Mouse (Mus musculus) MEL (cell line): ENCODE measurements at regions not wholly inside any gene's neighbourhood (a gene's known extent, or its start where the extent isn't known, plus 50 kb on each side); places are given as distances from the start of the nearest gene placed in this dataset.

Experiments
- DNase-seq: peaks from one replicate; pipeline ENCODE4 v3.0.0; 2011; ENCODE audit warnings: low read depth, low spot score
- H3K27ac ChIP-seq: 2 replicates; pipeline ENCODE4 v1.5.1; 2012; ENCODE audit warnings: low read depth, mild to moderate bottlenecking, control low read depth, low read length, moderate library complexity; ENCODE audit not compliant: control insufficient read depth
- H3K27me3 ChIP-seq, 2 experiments: fragments of 150-350 bp in 1 of 2; sonication (generic) in 1 of 2; 2 replicates each; pipeline ENCODE4 v1.6.1; 2012; ENCODE audit warnings: low read length in 2 of 2, mild to moderate bottlenecking in 2 of 2, improper control_type of control experiment in 1 of 2, moderate library complexity in 1 of 2; ENCODE audit not compliant: insufficient read depth in 2 of 2, control insufficient read depth in 1 of 2
- H3K36me3 ChIP-seq, 2 experiments: 2 replicates each; pipeline ENCODE4 v1.6.1; 2012 to 2014; ENCODE audit warnings: low read length in 2 of 2, improper control_type of control experiment in 1 of 2, inconsistent platforms in 1 of 2, mild to moderate bottlenecking in 1 of 2; ENCODE audit not compliant: insufficient read depth in 2 of 2, control insufficient read depth in 1 of 2
- H3K4me1 ChIP-seq, 2 experiments: fragments of 150-350 bp in 1 of 2; sonication (generic) in 1 of 2; 2 replicates each; pipeline ENCODE4 v1.6.1; 2012; ENCODE audit warnings: low read length in 2 of 2, improper control_type of control experiment in 1 of 2, mild to moderate bottlenecking in 1 of 2; ENCODE audit not compliant: insufficient read depth in 2 of 2, control insufficient read depth in 1 of 2
- H3K4me3 ChIP-seq, 2 experiments: fragments of 150-350 bp in 1 of 2; sonication (generic) in 1 of 2; 2 replicates each; pipeline ENCODE4 v1.5.1; 2012; ENCODE audit warnings: low read depth in 2 of 2, low read length in 2 of 2, mild to moderate bottlenecking in 2 of 2, moderate library complexity in 2 of 2, control low read depth in 1 of 2, improper control_type of control experiment in 1 of 2; ENCODE audit not compliant: control insufficient read depth in 1 of 2, insufficient read depth in 1 of 2
- H3K79me2 ChIP-seq: 2 replicates; pipeline ENCODE4 v1.6.1; 2012; ENCODE audit warnings: mild to moderate bottlenecking, low read length, moderate library complexity; ENCODE audit not compliant: control insufficient read depth, poor library complexity, insufficient read depth
- H3K9ac ChIP-seq: 2 replicates; pipeline ENCODE4 v1.6.1; 2012; ENCODE audit warnings: low read depth, mild to moderate bottlenecking, control low read depth, low read length, moderate library complexity; ENCODE audit not compliant: control insufficient read depth, poor library complexity, severe bottlenecking
- H3K9me3 ChIP-seq: fragments of 150-350 bp; sonication (generic); replicated peaks from 2 replicates; pipeline ENCODE4 v1.6.1; 2012; ENCODE audit warnings: mild to moderate bottlenecking, low read length, improper control_type of control experiment, moderate library complexity; ENCODE audit not compliant: insufficient read depth
- BHLHE40 ChIP-seq: IDR thresholded peaks from 2 replicates; pipeline ENCODE4 v1.6.1; 2012; ENCODE audit warnings: low read depth, mild to moderate bottlenecking, inconsistent platforms, low read length, improper control_type of control experiment, borderline replicate concordance
- CHD1 ChIP-seq: IDR thresholded peaks from 2 replicates; pipeline ENCODE4 v1.6.1; 2012; ENCODE audit warnings: low read depth, mild to moderate bottlenecking, inconsistent platforms, low read length, improper control_type of control experiment
- E2F4 ChIP-seq: IDR thresholded peaks from 2 replicates; pipeline ENCODE4 v1.6.1; 2011; ENCODE audit warnings: low read depth, low read length, improper control_type of control experiment, borderline replicate concordance
- ELF1 ChIP-seq: IDR thresholded peaks from 2 replicates; pipeline ENCODE4 v1.6.1; 2014; ENCODE audit warnings: low read depth, mild to moderate bottlenecking, inconsistent platforms, low read length, improper control_type of control experiment, moderate library complexity
- ETS1 ChIP-seq: IDR thresholded peaks from 2 replicates; pipeline ENCODE4 v1.6.1; 2012; ENCODE audit warnings: low read depth, mild to moderate bottlenecking, inconsistent platforms, low read length, improper control_type of control experiment, moderate library complexity
- GATA1 ChIP-seq: IDR thresholded peaks from 2 replicates; pipeline ENCODE4 v1.6.1; 2011; ENCODE audit warnings: low read depth, low read length, improper control_type of control experiment
- HCFC1 ChIP-seq: IDR thresholded peaks from 2 replicates; pipeline ENCODE4 v1.6.1; 2012; ENCODE audit warnings: low read depth, mild to moderate bottlenecking, inconsistent platforms, low read length, improper control_type of control experiment, moderate library complexity
- MAFK ChIP-seq: IDR thresholded peaks from 2 replicates; pipeline ENCODE4 v1.6.1; 2011; ENCODE audit warnings: low read depth, mild to moderate bottlenecking, low read length, improper control_type of control experiment, borderline replicate concordance
- MXI1 ChIP-seq: IDR thresholded peaks from 2 replicates; pipeline ENCODE4 v1.6.1; 2011; ENCODE audit warnings: mild to moderate bottlenecking, low read depth, low read length, improper control_type of control experiment
- POLR2AphosphoS5 ChIP-seq: IDR thresholded peaks from 2 replicates; pipeline ENCODE4 v1.6.1; 2012; ENCODE audit warnings: low read depth, borderline replicate concordance, mild to moderate bottlenecking, inconsistent platforms, low read length, moderate library complexity, mixed read lengths
- RCOR1 ChIP-seq: IDR thresholded peaks from 2 replicates; pipeline ENCODE4 v1.6.1; 2012; ENCODE audit warnings: low read depth, mild to moderate bottlenecking, inconsistent platforms, low read length, improper control_type of control experiment
- SIN3A ChIP-seq: IDR thresholded peaks from 2 replicates; pipeline ENCODE4 v1.6.1; 2012; ENCODE audit warnings: low read length, improper control_type of control experiment, inconsistent platforms
- USF1 ChIP-seq: IDR thresholded peaks from 2 replicates; pipeline ENCODE4 v1.6.1; 2014; ENCODE audit warnings: low read depth, mild to moderate bottlenecking, inconsistent platforms, low read length, improper control_type of control experiment, moderate library complexity
- ZC3H11A ChIP-seq: IDR thresholded peaks from 2 replicates; pipeline ENCODE4 v1.6.1; 2012; ENCODE audit warnings: low read depth, mild to moderate bottlenecking, inconsistent platforms, low read length, improper control_type of control experiment
- ZNF384 ChIP-seq: IDR thresholded peaks from 2 replicates; pipeline ENCODE4 v1.6.1; 2012; ENCODE audit warnings: low read depth, mild to moderate bottlenecking, inconsistent platforms, low read length, improper control_type of control experiment

DNA sequence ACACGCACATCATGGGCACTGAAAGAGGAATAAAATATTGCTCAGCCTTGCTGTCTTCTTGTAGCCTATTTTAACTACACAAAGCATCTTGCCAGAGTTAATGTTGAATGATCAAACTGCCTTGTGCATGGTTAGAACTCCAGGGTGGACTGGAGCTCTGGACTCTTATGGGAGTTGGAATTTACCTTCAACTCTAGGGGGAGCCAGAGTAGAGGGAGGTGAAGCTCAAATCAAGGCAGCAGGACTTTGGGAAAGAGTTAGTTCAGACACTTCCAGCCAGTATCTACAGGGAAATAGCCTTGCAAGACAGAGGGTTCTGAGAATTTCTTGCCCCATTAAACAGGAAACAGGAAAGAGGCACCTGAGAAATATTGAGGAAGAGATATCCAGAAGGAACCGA is 505.3 kb downstream of the Fat4 start:
- TF ChIP-seq ETS1 (no peak), USF1 (no peak), ELF1 (no peak), MAFK (no peak), SIN3A (no peak), ZC3H11A (no peak)
- Histone ChIP-seq H3K9ac (no peak overlapping the region), H3K36me3 (no peaks in the 10 kb centered on the region), H3K79me2 (no peaks in the 10 kb centered on the region), H3K4me3 (no peak overlapping the region), H3K9me3 (no peaks in the 10 kb centered on the region), H3K4me1 (no peaks in the 10 kb centered on the region), H3K27ac (no peak overlapping the region), H3K27me3 (no peaks in the 10 kb centered on the region)
- no peak for DNase-seq

DNA sequence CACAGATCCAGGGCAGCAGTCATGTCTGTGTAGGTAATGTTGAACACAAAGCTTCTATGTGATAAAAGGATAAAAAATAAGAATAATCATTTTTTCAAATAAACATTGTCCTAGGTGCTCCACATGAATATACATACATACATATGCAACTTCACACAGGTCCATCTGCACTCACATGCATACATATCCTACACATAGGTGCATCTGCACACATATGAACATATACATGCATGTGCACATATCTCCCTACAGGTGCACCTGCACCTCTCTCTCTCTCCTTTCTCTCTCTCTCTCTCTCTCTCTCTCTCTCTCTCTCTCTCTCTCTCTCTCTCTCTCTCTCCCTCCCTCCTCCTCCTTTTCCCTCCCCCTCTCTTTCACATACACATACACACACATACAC is 509.9 kb downstream of the Fat4 start:
- Histone ChIP-seq H3K4me3 (no peak overlapping the region), H3K27ac (no peak overlapping the region), H3K4me1 (no peaks in the 10 kb centered on the region), H3K9me3 (no peaks in the 10 kb centered on the region), H3K79me2 (no peaks in the 10 kb centered on the region), H3K27me3 (no peaks in the 10 kb centered on the region), H3K36me3 (no peaks in the 10 kb centered on the region), H3K9ac (no peak overlapping the region)
- TF ChIP-seq BHLHE40 (no peak), MXI1 (no peak), RCOR1 (no peak), E2F4 (no peak), ETS1 (no peak)
- DNase-seq: no peak

DNA sequence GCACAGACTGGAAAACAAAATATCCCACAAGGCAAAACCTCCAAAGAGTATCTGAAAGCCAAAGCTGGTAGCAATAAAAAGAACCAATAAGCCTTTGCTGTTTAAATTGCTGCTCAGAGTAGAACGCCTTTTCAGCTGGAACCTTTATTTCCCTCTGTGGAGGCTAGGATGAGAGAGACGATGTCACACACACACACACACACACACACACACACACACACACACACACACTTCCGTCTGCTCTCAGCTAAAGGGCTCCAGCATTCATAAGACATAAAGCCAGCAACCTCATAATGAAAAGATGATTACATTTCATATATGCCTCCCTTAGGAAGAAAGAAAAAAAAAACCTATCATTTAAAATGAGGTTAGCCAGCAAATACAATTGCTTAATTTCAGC is 510.5 kb downstream of the Fat4 start:
- no peak overlapping the region for H3K9ac ChIP-seq
- no peaks in the 10 kb centered on the region for H3K36me3 ChIP-seq
- H3K4me3 ChIP-seq: no peak overlapping the region
- no peaks in the 10 kb centered on the region for H3K4me1 ChIP-seq
- TF ChIP-seq ZNF384 (no peak), POLR2AphosphoS5 (no peak), GATA1 (no peak), CHD1 (no peak), ELF1 (no peak), HCFC1 (no peak)
- H3K27ac ChIP-seq: no peak overlapping the region
- no peak for DNase-seq
- no peaks in the 10 kb centered on the region for H3K9me3 ChIP-seq
- H3K27me3 ChIP-seq: no peaks in the 10 kb centered on the region
- no peaks in the 10 kb centered on the region for H3K79me2 ChIP-seq
